Mouse (Mus musculus) limb, embryonic 11.5 days (tissue): ENCODE measurements around the gene Washc1. TPM values are rescaled to one million over a fixed set of nuclear protein-coding genes. Genes with fewer than 3 reads are reported as not detected.
A peak's percentile ranks its signal among the peaks of the same experiment; 100 is the strongest.

Experiments used
- ATAC-seq: fragments of 200-750 bp; cut with Nextera tagmentation; 2 replicates; pipeline ENCODE4 v1.8.0; 2017; ENCODE audit warnings: low read depth; ENCODE audit not compliant: insufficient number of reproducible peaks, low FRiP score, low TSS enrichment
- DNase-seq: peaks from one replicate; pipeline ENCODE4 v3.0.0-alpha.2; 2015; ENCODE audit warnings: low spot score
- H3K27ac ChIP-seq: fragments of 300-500 bp; sonication (generic); replicated peaks from 2 replicates; pipeline ENCODE4 v1.5.1; 2014; ENCODE audit warnings: low read depth, mild to moderate bottlenecking, low read length
- H3K27me3 ChIP-seq: fragments of 300-500 bp; sonication (generic); 2 replicates; pipeline ENCODE4 v1.6.1; 2014; ENCODE audit warnings: mild to moderate bottlenecking, low read length, mixed read lengths; ENCODE audit not compliant: control insufficient read depth, insufficient read depth
- H3K36me3 ChIP-seq: fragments of 300-500 bp; sonication (generic); 2 replicates; pipeline ENCODE4 v1.6.1; 2014; ENCODE audit warnings: mild to moderate bottlenecking, low read length, moderate library complexity, mixed read lengths; ENCODE audit not compliant: control insufficient read depth, insufficient read depth
- H3K4me1 ChIP-seq: fragments of 300-500 bp; sonication (generic); 2 replicates; pipeline ENCODE4 v1.6.1; 2014; ENCODE audit warnings: low read length, mixed read lengths; ENCODE audit not compliant: control insufficient read depth, insufficient read depth
- H3K4me2 ChIP-seq: fragments of 300-500 bp; sonication (generic); 2 replicates; pipeline ENCODE4 v1.6.1; 2014; ENCODE audit warnings: low read depth, mild to moderate bottlenecking, moderate library complexity; ENCODE audit not compliant: severe bottlenecking
- H3K4me3 ChIP-seq: fragments of 300-500 bp; sonication (generic); 2 replicates; pipeline ENCODE4 v1.5.1; 2014; ENCODE audit warnings: low read depth, low read length
- H3K9ac ChIP-seq: fragments of 300-500 bp; sonication (generic); 2 replicates; pipeline ENCODE4 v1.6.1; 2014; ENCODE audit warnings: mild to moderate bottlenecking, low read length
- H3K9me3 ChIP-seq: fragments of 300-500 bp; sonication (generic); 2 replicates; pipeline ENCODE4 v1.6.1; 2016; ENCODE audit warnings: low read length; ENCODE audit not compliant: control insufficient read depth
- WGBS: fragments of 180-500 bp; shearing (Covaris S2); extraction: QIAGEN DNeasy Blood & Tissue Kit; methylation state at CpG from one replicate; pipeline ENCODE4 v1.1.7; 2014; 5-methylcytosine and 5-hydroxymethylcytosine counted together
- polyA plus RNA-seq: library from polyadenylated mRNA; unstranded; fragments of >200 nt; fragmentation: Nextera tagmentation; extraction: Ambion mirVana; gene quantifications from 2 replicates; pipeline ENCODE4 v1.2.1, GENCODE M21; 2014

Gene Washc1
- polyA plus RNA-seq, 1 experiment from 2014 or later: 34.4 TPM

DNA sequence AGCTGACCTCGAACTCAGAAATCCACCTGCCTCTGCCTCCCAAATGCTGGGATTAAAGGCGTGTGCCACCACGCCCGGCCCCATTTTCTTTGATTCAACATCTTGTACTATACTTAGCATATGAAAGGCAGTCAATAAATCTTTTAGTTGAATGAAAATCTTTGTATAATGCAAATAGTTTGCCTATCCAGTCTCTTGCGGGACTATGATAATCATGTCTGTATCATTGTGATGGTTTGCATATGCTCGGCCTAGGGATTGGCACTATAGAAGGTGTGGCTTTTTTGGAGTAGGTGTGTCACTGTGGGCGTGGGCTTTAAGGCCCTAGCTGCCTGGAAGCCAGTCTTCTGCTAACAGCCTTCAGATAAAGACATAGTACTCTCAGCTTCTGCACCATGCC lies 7.3 kb upstream of the Washc1 start:
- no peaks in the 10 kb centered on the region for H3K27me3 ChIP-seq
- H3K36me3 ChIP-seq: no peaks in the 10 kb centered on the region
- peaks cover 6% of the 10 kb centered on the region for H3K4me1 ChIP-seq
- DNase-seq: no peak
- no peak overlapping the region for H3K27ac ChIP-seq
- H3K9me3 ChIP-seq: no peaks in the 10 kb centered on the region; the same call in 1 of the 2 replicates
- no peak for ATAC-seq
- no peak overlapping the region for H3K4me2 ChIP-seq
- no peak overlapping the region for H3K4me3 ChIP-seq
- H3K9ac ChIP-seq: no peak overlapping the region
- 82% methylated on average over 7 of the region's 7 CpGs for WGBS

DNA sequence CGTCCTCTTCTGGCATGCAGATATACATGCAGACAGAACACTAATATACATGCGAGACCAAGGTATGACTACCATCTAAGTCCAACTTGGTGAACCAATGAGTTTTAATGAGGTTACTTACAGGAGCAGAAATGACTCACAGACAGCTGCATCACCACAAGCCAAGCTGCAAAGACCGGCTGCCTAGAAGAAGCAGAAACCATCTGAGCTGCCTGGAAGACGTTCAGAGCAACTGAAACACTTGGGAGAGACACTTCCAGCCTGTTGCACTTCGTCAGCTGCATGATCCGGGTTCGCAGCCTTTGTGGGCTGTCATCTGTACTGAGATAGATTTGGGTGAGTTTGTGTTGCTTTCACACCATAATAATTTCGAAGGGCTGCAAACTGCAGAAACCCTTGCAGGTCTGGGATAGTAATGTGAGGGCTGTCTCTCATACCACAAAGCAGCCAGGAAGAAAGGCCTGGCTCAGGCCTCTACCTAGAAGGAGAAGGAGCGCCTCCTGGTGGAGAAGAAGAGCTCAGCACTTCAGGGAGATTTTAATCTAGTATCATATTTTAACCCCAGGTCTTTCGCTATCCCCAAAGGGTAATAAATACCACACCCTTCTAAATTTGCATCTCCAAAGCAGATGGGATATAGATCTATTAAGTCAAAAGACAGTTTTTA lies 4.6 kb upstream of the Washc1 start:
- Histone ChIP-seq H3K4me3 (no peak overlapping the region), H3K36me3 (no peaks in the 10 kb centered on the region), H3K9me3 (no peaks in the 10 kb centered on the region; the same call in 1 of the 2 replicates), H3K4me2 (no peak overlapping the region), H3K4me1 (no peaks in the 10 kb centered on the region), H3K27me3 (no peaks in the 10 kb centered on the region), H3K9ac (peak overlapping the region; percentile 45; the same call in 1 of the 2 replicates), H3K27ac (no peak overlapping the region)
- 56% methylated on average over 10 of the region's 10 CpGs for WGBS
- DNase-seq (peak; percentile 63), ATAC-seq (no peak)

DNA sequence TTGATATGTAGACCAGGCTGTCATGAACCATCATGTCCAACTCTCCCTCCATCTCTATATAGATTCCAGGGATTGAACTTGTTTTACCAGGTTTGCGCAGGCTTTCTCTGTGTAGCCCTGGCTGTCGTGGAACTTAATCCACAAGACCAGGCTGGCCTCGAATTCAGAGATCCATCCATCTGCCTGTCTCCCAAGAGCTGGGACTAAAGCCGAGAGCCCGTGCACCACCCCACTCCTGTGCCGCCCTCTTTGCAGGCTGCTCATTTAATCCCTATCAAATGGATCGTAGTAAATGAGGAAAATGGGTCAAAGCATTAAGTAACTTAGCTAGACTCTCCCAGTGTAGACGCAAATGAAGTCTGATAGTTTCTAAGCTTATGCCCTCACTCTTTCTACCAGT lies 3.9 kb upstream of the Washc1 start:
- no peak for ATAC-seq
- no peak overlapping the region for H3K9ac ChIP-seq
- H3K4me1 ChIP-seq: peaks cover 3% of the 10 kb centered on the region; the same call in 1 of the 2 replicates
- no peak overlapping the region for H3K27ac ChIP-seq
- H3K36me3 ChIP-seq: no peaks in the 10 kb centered on the region
- no peak for DNase-seq
- 69% methylated on average over 8 of the region's 8 CpGs for WGBS
- no peaks in the 10 kb centered on the region for H3K27me3 ChIP-seq
- H3K4me3 ChIP-seq: no peak overlapping the region
- H3K4me2 ChIP-seq: no peak overlapping the region
- no peaks in the 10 kb centered on the region; the same call in 1 of the 2 replicates for H3K9me3 ChIP-seq

DNA sequence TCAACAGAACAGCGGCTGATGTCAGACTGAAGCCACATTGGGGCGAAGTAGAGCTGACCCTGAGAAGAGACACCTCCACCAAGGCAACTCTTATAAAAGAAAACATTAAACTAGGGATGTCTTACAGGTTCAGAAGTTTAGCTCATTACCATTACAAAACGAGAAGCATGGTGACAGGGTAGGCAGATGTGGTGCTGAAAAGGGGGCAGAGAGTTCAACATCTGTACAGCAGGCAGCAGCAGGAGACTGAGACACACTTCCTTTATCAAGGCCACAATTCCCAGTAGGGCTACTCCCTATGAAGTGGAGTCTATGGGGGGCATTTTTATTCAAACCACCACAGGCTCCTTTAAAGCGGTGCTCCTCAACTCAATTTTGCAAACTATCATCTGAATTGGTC lies 3.1 kb upstream of the Washc1 start:
- ATAC-seq: no peak
- H3K9ac ChIP-seq: no peak overlapping the region
- peaks cover 5% of the 10 kb centered on the region; the same call in 1 of the 2 replicates for H3K4me1 ChIP-seq
- H3K27me3 ChIP-seq: no peaks in the 10 kb centered on the region
- no peak for DNase-seq
- no peak overlapping the region for H3K4me2 ChIP-seq
- no peak overlapping the region for H3K27ac ChIP-seq
- H3K4me3 ChIP-seq: no peak overlapping the region
- 82% methylated on average over 4 of the region's 4 CpGs for WGBS
- H3K36me3 ChIP-seq: no peaks in the 10 kb centered on the region
- no peaks in the 10 kb centered on the region; the same call in 1 of the 2 replicates for H3K9me3 ChIP-seq

DNA sequence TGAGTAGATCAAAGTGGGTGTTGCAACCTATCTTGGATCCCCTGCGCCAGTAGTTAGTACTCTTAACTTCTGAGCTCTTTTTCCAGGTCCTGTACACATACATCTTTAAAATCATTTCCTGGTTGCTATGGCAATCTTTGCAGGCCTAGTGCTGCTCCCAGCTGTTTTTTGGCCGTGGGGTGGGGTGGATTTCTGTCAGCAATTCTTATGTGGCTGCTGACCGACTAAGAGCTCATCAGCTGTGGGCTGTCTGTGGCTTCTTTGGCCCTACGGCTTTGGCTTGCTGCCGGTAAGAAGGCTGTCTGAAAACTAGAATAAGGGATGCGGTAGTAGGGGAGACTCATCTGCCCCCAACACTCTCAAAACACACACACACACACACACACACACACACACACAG lies 599 bp upstream of the Washc1 start:
- H3K36me3 ChIP-seq: peaks cover 7% of the 10 kb centered on the region; the same call in 1 of the 2 replicates
- no peaks in the 10 kb centered on the region for H3K9me3 ChIP-seq
- H3K4me3 ChIP-seq: peak overlapping the region; percentile 81
- 49% methylated on average over 6 of the region's 6 CpGs for WGBS
- H3K4me2 ChIP-seq: peak overlapping the region; percentile 49
- ATAC-seq (no peak), DNase-seq (no peak)
- no peaks in the 10 kb centered on the region for H3K27me3 ChIP-seq
- H3K27ac ChIP-seq: no peak overlapping the region
- no peak overlapping the region for H3K9ac ChIP-seq
- peaks cover 5% of the 10 kb centered on the region; the same call in 1 of the 2 replicates for H3K4me1 ChIP-seq

DNA sequence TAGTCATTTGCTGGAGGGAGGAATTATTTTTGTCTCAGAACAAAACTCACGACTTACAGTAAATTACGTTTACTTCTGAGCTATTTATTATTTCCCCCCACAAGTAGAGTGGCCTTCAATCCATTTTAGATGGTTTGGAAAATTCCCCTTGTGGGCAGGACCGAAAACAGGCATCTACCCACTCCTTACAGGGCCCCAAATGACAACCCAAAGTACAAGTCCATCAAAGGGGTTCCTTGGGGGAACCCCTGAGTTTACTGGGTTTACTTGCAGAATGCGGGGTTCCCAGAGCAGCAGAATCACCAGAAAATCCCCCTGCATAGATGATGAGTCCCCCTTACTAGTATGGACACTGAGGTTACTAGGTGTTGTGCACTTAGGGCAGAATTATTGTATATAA lies 821 bp downstream of the Washc1 start:
- Histone ChIP-seq H3K27me3 (no peaks in the 10 kb centered on the region), H3K4me1 (peaks cover 5% of the 10 kb centered on the region; the same call in 1 of the 2 replicates), H3K36me3 (peaks cover 12% of the 10 kb centered on the region; the same call in 1 of the 2 replicates), H3K27ac (no peak overlapping the region), H3K9me3 (no peaks in the 10 kb centered on the region), H3K4me2 (peak overlapping the region; percentile 49), H3K4me3 (peak overlapping the region; percentile 81), H3K9ac (no peak overlapping the region)
- ATAC-seq (no peak), DNase-seq (no peak)
- 54% methylated on average over 4 of the region's 4 CpGs for WGBS

DNA sequence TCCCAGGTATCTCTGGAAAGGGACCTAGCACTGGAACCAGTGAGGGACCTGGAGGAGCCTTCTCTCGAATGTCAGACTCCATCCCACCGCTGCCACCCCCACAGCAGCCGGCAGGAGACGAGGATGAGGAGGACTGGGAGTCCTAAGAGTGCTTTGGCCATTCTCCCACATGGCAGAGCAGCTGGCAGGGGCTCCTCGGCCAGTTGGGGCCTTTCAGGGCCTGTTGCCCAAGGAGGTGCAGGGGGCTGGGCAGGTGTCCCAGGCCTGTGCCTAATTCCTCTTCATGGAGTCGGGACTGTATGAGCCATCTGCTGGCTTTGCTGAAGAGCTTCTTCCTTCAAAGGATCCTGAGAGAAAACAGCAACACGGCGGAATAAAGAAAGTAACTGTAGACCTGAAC lies 7.6 kb downstream of the Washc1 start:
- WGBS: 88% methylated on average over 8 of the region's 8 CpGs
- DNase-seq: no peak

DNA sequence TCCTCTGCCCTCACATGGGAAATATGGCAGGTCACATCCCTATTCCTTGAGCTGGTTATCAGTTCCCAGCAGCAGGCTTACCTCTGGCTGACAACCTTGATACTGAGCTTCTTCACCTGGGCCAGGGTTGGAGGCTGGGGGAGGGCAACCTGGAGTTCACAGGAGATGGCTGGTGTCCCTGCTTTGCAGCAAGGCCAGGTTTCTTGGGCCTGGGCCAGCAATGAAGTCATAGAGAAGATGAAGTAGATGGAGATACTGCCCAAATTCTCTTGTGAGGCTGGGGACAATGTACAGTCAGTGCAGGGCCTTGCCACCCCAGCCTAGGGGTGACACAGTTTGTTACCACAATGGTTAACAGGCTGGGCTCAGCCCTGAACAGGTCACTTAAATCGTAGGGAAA lies 9.4 kb downstream of the Washc1 start:
- H3K27ac ChIP-seq: no peak overlapping the region
- H3K4me1 ChIP-seq: no peaks in the 10 kb centered on the region

More for the DNA sequence above, 7.6 kb downstream of the Washc1 start:
- no peak overlapping the region for H3K27ac ChIP-seq
- H3K27me3 ChIP-seq: no peaks in the 10 kb centered on the region
- no peak overlapping the region for H3K9ac ChIP-seq
- ATAC-seq: no peak
- no peaks in the 10 kb centered on the region for H3K4me1 ChIP-seq
- peaks cover 15% of the 10 kb centered on the region for H3K36me3 ChIP-seq
- H3K9me3 ChIP-seq: no peaks in the 10 kb centered on the region
- H3K4me3 ChIP-seq: no peak overlapping the region
- H3K4me2 ChIP-seq: no peak overlapping the region

More for the DNA sequence above, 9.4 kb downstream of the Washc1 start:
- DNase-seq (no peak), ATAC-seq (no peak)
- Histone ChIP-seq H3K9me3 (no peaks in the 10 kb centered on the region), H3K4me3 (no peak overlapping the region), H3K4me2 (no peak overlapping the region), H3K27me3 (no peaks in the 10 kb centered on the region), H3K9ac (no peak overlapping the region), H3K36me3 (peaks cover 8% of the 10 kb centered on the region)
- 71% methylated on average over 1 of the region's 1 CpGs for WGBS
